Mouse (Mus musculus) midbrain, embryonic 13.5 days (tissue): Measurements from ENCODE around the gene Slc31a2. TPM values are rescaled to one million over a fixed set of nuclear protein-coding genes. Genes with fewer than 3 reads are reported as not detected.

ENCODE experiments used
- ATAC-seq: fragments of 200-750 bp; cut with Nextera tagmentation; 2 replicates; pipeline ENCODE4 v1.8.0; 2017; ENCODE audit warnings: mild to moderate bottlenecking, moderate TSS enrichment, moderate library complexity
- H3K27ac ChIP-seq: fragments of 300-500 bp; sonication (generic); 2 replicates; pipeline ENCODE4 v1.5.1; 2015; ENCODE audit warnings: inconsistent platforms, mild to moderate bottlenecking, moderate library complexity
- H3K27me3 ChIP-seq: fragments of 300-500 bp; sonication (generic); 2 replicates; pipeline ENCODE4 v1.6.1; 2015; ENCODE audit warnings: mild to moderate bottlenecking, inconsistent platforms
- H3K36me3 ChIP-seq: fragments of 300-500 bp; sonication (generic); 2 replicates; pipeline ENCODE4 v1.6.1; 2015; ENCODE audit warnings: mild to moderate bottlenecking, inconsistent platforms
- H3K4me1 ChIP-seq: fragments of 300-500 bp; sonication (generic); replicated peaks from 2 replicates; pipeline ENCODE4 v1.6.1; 2015; ENCODE audit warnings: inconsistent platforms
- H3K4me2 ChIP-seq: fragments of 300-500 bp; sonication (generic); replicated peaks from 2 replicates; pipeline ENCODE4 v1.6.1; 2015; ENCODE audit warnings: moderate library complexity, mild to moderate bottlenecking, inconsistent platforms
- H3K4me3 ChIP-seq: fragments of 300-500 bp; sonication (generic); replicated peaks from 2 replicates; pipeline ENCODE4 v1.5.1; 2015; ENCODE audit warnings: mild to moderate bottlenecking, inconsistent platforms
- H3K9ac ChIP-seq: fragments of 300-500 bp; sonication (generic); replicated peaks from 2 replicates; pipeline ENCODE4 v1.6.1; 2015; ENCODE audit warnings: mild to moderate bottlenecking, inconsistent platforms
- H3K9me3 ChIP-seq: fragments of 300-500 bp; sonication (generic); 2 replicates; pipeline ENCODE4 v1.6.1; 2016; ENCODE audit warnings: mild to moderate bottlenecking, inconsistent platforms
- WGBS: fragments of 180-500 bp; shearing (Covaris S2); methylation state at CpG from one replicate; pipeline ENCODE4 v1.1.7; 2015; 5-methylcytosine and 5-hydroxymethylcytosine counted together
- polyA plus RNA-seq: library from polyadenylated mRNA; unstranded; fragments of >200 nt; fragmentation: Nextera tagmentation; extraction: Ambion mirVana; gene quantifications from 2 replicates; pipeline ENCODE4 v1.2.1, GENCODE M21; 2015

The Slc31a2 gene
- polyA plus RNA-seq, 1 experiment from 2014 or later, result 12.5 TPM

DNA sequence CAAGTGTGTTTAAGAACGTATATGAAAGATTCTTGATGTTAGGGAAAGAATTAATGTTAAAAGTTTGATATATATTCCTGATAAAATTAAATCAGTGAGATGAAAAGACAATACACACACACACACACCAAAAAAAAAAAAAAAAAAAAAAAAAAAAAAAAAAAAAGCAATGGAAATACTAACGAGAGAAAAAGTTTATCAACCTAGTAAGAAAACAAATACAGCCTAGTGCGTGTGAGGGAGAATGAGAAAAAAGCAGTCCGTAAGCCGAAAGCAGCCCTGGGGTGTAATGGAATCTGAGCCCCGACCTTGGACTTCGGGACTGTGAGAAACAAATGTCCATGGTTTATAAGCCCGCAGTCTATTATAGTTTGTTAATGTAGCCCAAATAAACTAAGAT lies 23.2 kb downstream of the Slc31a2 start:
- no peak overlapping the region for H3K27ac ChIP-seq
- H3K27me3 ChIP-seq, result no peaks in the 10 kb centered on the region
- no peak for ATAC-seq
- H3K4me3 ChIP-seq, result no peak overlapping the region
- 81% methylated on average over 8 of the region's 8 CpGs for WGBS
- H3K4me2 ChIP-seq, result peak overlapping the region; percentile 64; the same call in 1 of the 2 replicates
- H3K9ac ChIP-seq, result no peak overlapping the region
- H3K9me3 ChIP-seq, result no peaks in the 10 kb centered on the region
- H3K4me1 ChIP-seq, result peaks cover 13% of the 10 kb centered on the region
- 0 out of 2 replicates have a peak, but pooled peaks cover 2% of the 10 kb centered on the region for H3K36me3 ChIP-seq

DNA sequence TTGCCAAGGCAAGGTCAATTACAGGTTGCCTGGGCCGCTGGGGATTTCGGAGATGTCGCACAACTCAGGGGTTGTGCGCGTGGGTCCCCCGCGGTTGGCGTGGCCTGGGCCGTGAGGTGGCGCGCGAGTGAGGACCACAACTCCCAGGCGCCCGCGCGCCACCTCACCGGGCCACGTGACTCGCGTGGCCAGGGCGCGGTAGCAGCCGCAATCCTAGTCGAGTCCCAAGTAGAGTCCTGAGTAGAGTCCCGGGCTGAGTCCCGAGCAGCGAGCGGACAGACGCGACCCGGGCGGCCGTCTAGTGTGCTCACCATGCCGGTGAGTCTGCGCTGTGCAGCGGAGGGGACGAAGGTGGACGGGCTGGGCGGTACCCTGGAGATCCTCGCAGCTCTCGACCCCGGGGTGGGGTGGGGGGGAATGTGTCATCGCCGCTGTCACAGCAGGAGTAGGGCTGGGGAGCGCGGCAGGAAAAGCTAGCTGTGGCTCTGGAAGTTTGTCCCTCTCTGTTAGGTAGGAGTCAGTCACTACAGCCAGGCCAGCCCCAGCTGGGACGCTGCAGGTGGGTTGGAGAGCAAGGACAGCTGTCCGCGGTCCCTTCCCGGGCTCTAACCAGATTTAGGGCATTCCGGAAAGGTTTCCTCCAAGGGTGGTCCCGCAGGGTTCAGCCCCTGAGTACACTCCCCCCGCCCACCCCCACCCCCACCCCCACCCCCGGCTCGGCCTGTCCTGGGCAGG lies 24.1 kb downstream of the Slc31a2 start:
- Histone ChIP-seq H3K4me3 (peak overlapping the region; percentile 67), H3K4me1 (peaks cover 13% of the 10 kb centered on the region), H3K27me3 (no peaks in the 10 kb centered on the region), H3K9me3 (no peaks in the 10 kb centered on the region), H3K9ac (peak overlapping the region; percentile 67), H3K4me2 (peak overlapping the region; percentile 64), H3K27ac (0 out of 2 replicates have a peak overlapping the region, but pooled peaks have one; percentile 14), H3K36me3 (0 out of 2 replicates have a peak, but pooled peaks cover 2% of the 10 kb centered on the region)
- ATAC-seq, result peak; percentile 96
- under 1% methylated on average over 55 of the region's 55 CpGs for WGBS

GRCm38 (mm10) chr4:62286992-62287900 lies 24.9 kb downstream of the Slc31a2 start:
- Histone ChIP-seq H3K4me2 (peak overlapping the region; percentile 64), H3K27me3 (no peaks in the 10 kb centered on the region), H3K9me3 (no peaks in the 10 kb centered on the region), H3K4me3 (peak overlapping the region; percentile 67), H3K27ac (peak overlapping the region; percentile 53; the same call in 1 of the 2 replicates), H3K4me1 (peaks cover 16% of the 10 kb centered on the region), H3K9ac (peak overlapping the region; percentile 67), H3K36me3 (0 out of 2 replicates have a peak, but pooled peaks cover 2% of the 10 kb centered on the region)
- 16% methylated on average over 12 of the region's 12 CpGs for WGBS
- no peak for ATAC-seq

DNA sequence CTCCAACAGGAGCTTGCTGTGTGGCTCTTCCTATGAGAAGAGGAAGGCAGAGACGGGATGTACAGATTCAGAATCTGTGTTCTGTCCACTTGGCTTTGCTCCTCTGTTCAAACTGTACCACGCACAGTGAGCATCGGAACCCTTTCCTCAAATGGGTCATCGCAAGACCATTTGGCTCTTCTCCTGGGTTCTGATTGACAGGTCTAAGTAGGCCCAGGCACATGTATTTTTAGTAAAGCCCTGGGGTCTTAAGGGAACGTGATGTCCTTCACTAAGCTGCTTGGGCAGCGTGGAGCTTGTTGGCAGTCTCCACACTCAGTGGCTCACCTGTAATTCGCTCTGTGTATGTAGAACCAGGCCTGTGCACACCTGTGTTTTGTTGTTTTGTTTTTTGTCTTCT lies 26.9 kb downstream of the Slc31a2 start:
- Histone ChIP-seq H3K36me3 (0 out of 2 replicates have a peak, but pooled peaks cover 2% of the 10 kb centered on the region), H3K4me2 (no peak overlapping the region), H3K9me3 (no peaks in the 10 kb centered on the region), H3K4me3 (no peak overlapping the region), H3K9ac (no peak overlapping the region), H3K27ac (no peak overlapping the region), H3K27me3 (no peaks in the 10 kb centered on the region), H3K4me1 (peaks cover 23% of the 10 kb centered on the region)
- ATAC-seq, result no peak
- 93% methylated on average over 7 of the region's 7 CpGs for WGBS

- WGBS, result 92% methylated on average over 9 of the region's 9 CpGs
- Histone ChIP-seq H3K4me2 (no peak overlapping the region), H3K4me3 (no peak overlapping the region), H3K36me3 (peaks cover 7% of the 10 kb centered on the region), H3K27me3 (no peaks in the 10 kb centered on the region), H3K4me1 (peaks cover 23% of the 10 kb centered on the region), H3K9me3 (no peaks in the 10 kb centered on the region), H3K9ac (no peak overlapping the region), H3K27ac (no peak overlapping the region)
- no peak for ATAC-seq
Observed at GRCm38 (mm10) chr4:62290816-62291505, 28.6 kb downstream of the Slc31a2 start.

- WGBS, result 68% methylated on average over 8 of the region's 8 CpGs
- H3K27ac ChIP-seq, result no peak overlapping the region
- H3K4me2 ChIP-seq, result no peak overlapping the region
- H3K36me3 ChIP-seq, result peaks cover 23% of the 10 kb centered on the region
- H3K4me1 ChIP-seq, result peaks cover 15% of the 10 kb centered on the region
- H3K9me3 ChIP-seq, result no peaks in the 10 kb centered on the region
- ATAC-seq, result no peak
- no peaks in the 10 kb centered on the region for H3K27me3 ChIP-seq
- H3K4me3 ChIP-seq, result no peak overlapping the region
- no peak overlapping the region for H3K9ac ChIP-seq
Observed at GRCm38 (mm10) chr4:62292461-62293180, 30.3 kb downstream of the Slc31a2 start.

DNA sequence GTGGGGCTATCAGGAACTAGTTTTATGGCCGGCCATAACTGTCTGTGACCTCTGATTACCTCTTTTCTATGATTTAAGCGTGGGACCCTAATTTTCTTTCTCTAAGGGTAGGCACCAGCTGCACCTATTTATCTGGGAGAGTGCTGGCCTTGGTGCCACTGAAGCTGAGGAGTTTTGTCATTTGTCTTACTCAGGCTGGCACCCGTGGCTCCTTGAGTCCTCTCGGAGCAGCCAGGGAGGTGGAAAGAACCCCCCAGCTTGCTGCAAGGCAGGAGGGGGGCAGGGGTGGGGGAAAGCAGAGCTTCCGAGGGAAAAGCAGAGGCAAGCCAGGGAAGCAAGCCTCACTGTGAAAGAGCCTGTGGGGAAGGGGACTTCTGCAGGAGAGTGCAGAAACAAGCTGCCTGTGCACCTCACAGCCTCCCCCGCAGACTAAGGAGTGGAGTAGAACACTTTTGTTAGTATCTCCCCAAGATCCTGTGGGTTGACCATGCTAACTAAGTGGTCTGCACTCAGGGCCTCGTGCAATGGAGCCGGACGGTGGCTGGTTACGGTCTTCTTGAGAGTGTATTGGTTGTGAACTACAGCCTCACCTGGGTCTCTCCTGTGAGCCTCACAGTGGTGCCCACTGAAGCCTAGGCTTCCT lies 31.0 kb downstream of the Slc31a2 start:
- H3K4me3 ChIP-seq, result no peak overlapping the region
- H3K27ac ChIP-seq, result no peak overlapping the region
- no peak overlapping the region for H3K4me2 ChIP-seq
- 71% methylated on average over 10 of the region's 10 CpGs for WGBS
- 0 out of 2 replicates have a peak, but pooled peaks cover 10% of the 10 kb centered on the region for H3K4me1 ChIP-seq
- no peaks in the 10 kb centered on the region for H3K9me3 ChIP-seq
- H3K9ac ChIP-seq, result no peak overlapping the region
- no peak for ATAC-seq
- H3K27me3 ChIP-seq, result no peaks in the 10 kb centered on the region
- peaks cover 30% of the 10 kb centered on the region for H3K36me3 ChIP-seq

- Histone ChIP-seq H3K36me3 (peaks cover 43% of the 10 kb centered on the region), H3K27ac (no peak overlapping the region), H3K9ac (no peak overlapping the region), H3K4me1 (0 out of 2 replicates have a peak, but pooled peaks cover 10% of the 10 kb centered on the region), H3K4me2 (no peak overlapping the region), H3K4me3 (no peak overlapping the region), H3K9me3 (no peaks in the 10 kb centered on the region), H3K27me3 (no peaks in the 10 kb centered on the region)
- 84% methylated on average over 1 of the region's 1 CpGs for WGBS
- ATAC-seq, result no peak
Observed at GRCm38 (mm10) chr4:62294741-62295140, 32.4 kb downstream of the Slc31a2 start.

GRCm38 (mm10) chr4:62297280-62298130 lies 35.1 kb downstream of the Slc31a2 start:
- H3K4me3 ChIP-seq, result no peak overlapping the region
- no peaks in the 10 kb centered on the region for H3K9me3 ChIP-seq
- 86% methylated on average over 3 of the region's 3 CpGs for WGBS
- no peak for ATAC-seq
- H3K9ac ChIP-seq, result no peak overlapping the region
- no peak overlapping the region for H3K27ac ChIP-seq
- H3K4me1 ChIP-seq, result 0 out of 2 replicates have a peak, but pooled peaks cover 5% of the 10 kb centered on the region
- no peak overlapping the region for H3K4me2 ChIP-seq
- peaks cover 64% of the 10 kb centered on the region for H3K36me3 ChIP-seq
- no peaks in the 10 kb centered on the region for H3K27me3 ChIP-seq

GRCm38 (mm10) chr4:62300001-62300400 lies 37.6 kb downstream of the Slc31a2 start:
- Histone ChIP-seq H3K4me2 (no peak overlapping the region), H3K9me3 (no peaks in the 10 kb centered on the region), H3K4me1 (no peaks in the 10 kb centered on the region), H3K36me3 (peaks cover 89% of the 10 kb centered on the region), H3K27me3 (no peaks in the 10 kb centered on the region), H3K27ac (no peak overlapping the region), H3K9ac (no peak overlapping the region), H3K4me3 (no peak overlapping the region)
- WGBS, result 96% methylated on average over 2 of the region's 2 CpGs
- no peak for ATAC-seq
